Mouse (Mus musculus) heart, embryonic 12.5 days (tissue): ENCODE measurements at regions not wholly inside any gene's neighbourhood (a gene's known extent, or its start where the extent isn't known, plus 50 kb on each side); places are given as distances from the start of the nearest gene placed in this dataset.

Experiments
- ATAC-seq: fragments of 200-750 bp; cut with Nextera tagmentation; 2 replicates; pipeline ENCODE4 v1.8.0; 2017; ENCODE audit warnings: moderate TSS enrichment, moderate library complexity; ENCODE audit not compliant: insufficient number of reproducible peaks, low FRiP score
- H3K27ac ChIP-seq: fragments of 300-500 bp; sonication (generic); 2 replicates; pipeline ENCODE4 v1.5.1; 2016; ENCODE audit warnings: mild to moderate bottlenecking, moderate library complexity; ENCODE audit not compliant: poor library complexity, severe bottlenecking
- H3K27me3 ChIP-seq: fragments of 300-500 bp; sonication (generic); replicated peaks from 2 replicates; pipeline ENCODE4 v1.6.1; 2016; ENCODE audit warnings: mild to moderate bottlenecking, moderate library complexity
- H3K36me3 ChIP-seq: fragments of 300-500 bp; sonication (generic); 2 replicates; pipeline ENCODE4 v1.6.1; 2016; ENCODE audit warnings: mild to moderate bottlenecking, moderate library complexity
- H3K4me1 ChIP-seq: fragments of 300-500 bp; sonication (generic); replicated peaks from 2 replicates; pipeline ENCODE4 v1.6.1; 2016; ENCODE audit warnings: mild to moderate bottlenecking
- H3K4me2 ChIP-seq: fragments of 300-500 bp; sonication (generic); 2 replicates; pipeline ENCODE4 v1.6.1; 2016; ENCODE audit warnings: mild to moderate bottlenecking, moderate library complexity
- H3K4me3 ChIP-seq: fragments of 300-500 bp; sonication (generic); 2 replicates; pipeline ENCODE4 v1.5.1; 2016; ENCODE audit warnings: mild to moderate bottlenecking
- H3K9ac ChIP-seq: fragments of 300-500 bp; sonication (generic); 2 replicates; pipeline ENCODE4 v1.6.1; 2016; ENCODE audit warnings: mild to moderate bottlenecking, moderate library complexity
- H3K9me3 ChIP-seq: fragments of 300-500 bp; sonication (generic); replicated peaks from 2 replicates; pipeline ENCODE4 v1.6.1; 2016; ENCODE audit warnings: mild to moderate bottlenecking, moderate library complexity
- WGBS: fragments of 180-500 bp; shearing (Covaris S2); methylation state at CpG from one replicate; pipeline ENCODE4 v1.1.7; 2016; 5-methylcytosine and 5-hydroxymethylcytosine counted together

DNA sequence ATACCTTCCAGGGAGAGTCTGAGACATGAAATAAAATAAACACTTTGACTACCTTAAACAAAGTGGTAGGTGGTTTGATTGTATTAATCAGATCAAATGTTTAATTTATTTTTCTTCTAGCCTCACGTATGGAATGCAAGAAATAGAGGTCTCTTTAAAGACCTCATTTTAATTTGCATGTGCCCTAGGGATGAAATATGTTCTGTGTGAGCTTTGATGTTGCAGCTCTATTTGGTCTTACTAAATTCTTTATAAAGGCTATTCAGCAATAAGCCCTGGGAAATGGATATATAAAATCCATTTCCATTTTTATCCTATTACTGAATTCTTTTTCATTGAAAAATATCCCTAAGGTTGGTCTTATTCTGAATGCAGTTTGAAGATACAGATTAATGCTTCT, 422.7 kb downstream of the Fat4 start:
- Histone ChIP-seq H3K4me1 (no peaks in the 10 kb centered on the region), H3K27ac (no peak overlapping the region), H3K9ac (no peak overlapping the region), H3K9me3 (no peaks in the 10 kb centered on the region), H3K36me3 (no peaks in the 10 kb centered on the region), H3K4me2 (no peak overlapping the region), H3K4me3 (no peak overlapping the region), H3K27me3 (no peaks in the 10 kb centered on the region)
- WGBS: 79% methylated on average over 1 of the region's 1 CpGs
- no peak for ATAC-seq

DNA sequence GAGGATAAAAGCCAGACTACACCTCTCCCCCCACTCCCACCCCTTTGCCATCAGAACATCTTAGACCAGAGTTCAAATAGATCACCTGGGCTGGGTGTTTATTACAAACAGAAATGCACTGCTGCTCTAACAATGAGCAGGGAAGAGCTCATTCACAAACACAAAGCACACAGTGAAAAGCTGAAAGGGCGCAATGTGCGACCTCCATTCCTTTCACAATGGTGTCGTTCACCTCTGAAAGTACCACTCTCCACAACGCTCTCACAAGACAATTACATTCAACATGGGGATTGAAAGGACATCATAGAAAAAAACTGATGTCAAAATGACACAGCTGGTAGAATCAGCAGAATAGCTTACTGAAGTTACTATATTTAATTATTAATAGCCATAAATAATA, 426.8 kb downstream of the Fat4 start:
- Histone ChIP-seq H3K9me3 (no peaks in the 10 kb centered on the region), H3K4me3 (no peak overlapping the region), H3K4me2 (no peak overlapping the region), H3K27ac (no peak overlapping the region), H3K4me1 (no peaks in the 10 kb centered on the region), H3K9ac (no peak overlapping the region), H3K27me3 (no peaks in the 10 kb centered on the region), H3K36me3 (no peaks in the 10 kb centered on the region)
- no peak for ATAC-seq
- 82% methylated on average over 4 of the region's 4 CpGs for WGBS

DNA sequence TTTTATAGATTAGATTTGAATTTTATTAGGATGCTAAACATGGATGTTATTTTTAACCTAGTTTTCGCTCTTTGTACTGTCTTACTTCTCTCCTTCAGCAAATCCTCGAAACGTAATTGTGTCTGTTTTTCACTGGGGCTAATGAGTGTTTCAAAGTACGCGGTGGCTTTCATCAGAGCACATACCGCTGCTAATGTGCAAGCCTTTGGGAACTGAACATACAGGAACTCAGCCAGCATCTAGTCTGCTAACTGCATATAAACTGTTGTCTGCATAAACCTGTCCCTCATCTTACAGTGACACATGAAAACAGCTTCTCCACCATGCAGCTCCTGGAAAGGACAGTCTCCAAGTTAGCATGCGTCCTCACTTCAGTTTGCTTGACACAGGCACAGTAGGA, 434.1 kb downstream of the Fat4 start:
- Histone ChIP-seq H3K36me3 (no peaks in the 10 kb centered on the region), H3K4me1 (peaks cover 23% of the 10 kb centered on the region), H3K4me2 (no peak overlapping the region), H3K9ac (no peak overlapping the region), H3K27ac (no peak overlapping the region), H3K9me3 (no peaks in the 10 kb centered on the region), H3K4me3 (no peak overlapping the region), H3K27me3 (no peaks in the 10 kb centered on the region)
- no peak for ATAC-seq
- 61% methylated on average over 7 of the region's 7 CpGs for WGBS

DNA sequence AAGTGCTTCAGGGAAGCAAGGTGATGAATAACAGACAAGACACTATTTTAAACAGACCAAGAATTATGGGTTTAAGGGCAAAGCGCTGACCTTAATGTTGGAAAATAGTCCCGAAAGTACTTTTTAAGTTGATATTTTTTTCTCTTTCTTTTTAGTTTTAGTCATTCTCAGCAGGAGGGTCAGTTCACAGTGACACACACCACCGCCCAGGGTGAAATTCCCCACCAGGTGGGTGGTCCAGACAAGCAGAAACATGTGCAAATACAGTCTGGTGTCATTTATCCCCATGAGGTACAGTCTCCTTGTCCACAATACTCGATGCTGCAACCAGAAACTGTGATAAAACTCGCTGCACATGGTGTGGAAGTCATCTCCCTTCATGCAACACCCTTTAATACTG, 435.5 kb downstream of the Fat4 start:
- H3K9me3 ChIP-seq: no peaks in the 10 kb centered on the region
- H3K4me1 ChIP-seq: peaks cover 23% of the 10 kb centered on the region
- H3K27me3 ChIP-seq: no peaks in the 10 kb centered on the region
- no peak overlapping the region for H3K27ac ChIP-seq
- no peaks in the 10 kb centered on the region for H3K36me3 ChIP-seq
- no peak overlapping the region for H3K9ac ChIP-seq
- H3K4me2 ChIP-seq: no peak overlapping the region
- H3K4me3 ChIP-seq: no peak overlapping the region
- no peak for ATAC-seq
- 59% methylated on average over 5 of the region's 5 CpGs for WGBS

DNA sequence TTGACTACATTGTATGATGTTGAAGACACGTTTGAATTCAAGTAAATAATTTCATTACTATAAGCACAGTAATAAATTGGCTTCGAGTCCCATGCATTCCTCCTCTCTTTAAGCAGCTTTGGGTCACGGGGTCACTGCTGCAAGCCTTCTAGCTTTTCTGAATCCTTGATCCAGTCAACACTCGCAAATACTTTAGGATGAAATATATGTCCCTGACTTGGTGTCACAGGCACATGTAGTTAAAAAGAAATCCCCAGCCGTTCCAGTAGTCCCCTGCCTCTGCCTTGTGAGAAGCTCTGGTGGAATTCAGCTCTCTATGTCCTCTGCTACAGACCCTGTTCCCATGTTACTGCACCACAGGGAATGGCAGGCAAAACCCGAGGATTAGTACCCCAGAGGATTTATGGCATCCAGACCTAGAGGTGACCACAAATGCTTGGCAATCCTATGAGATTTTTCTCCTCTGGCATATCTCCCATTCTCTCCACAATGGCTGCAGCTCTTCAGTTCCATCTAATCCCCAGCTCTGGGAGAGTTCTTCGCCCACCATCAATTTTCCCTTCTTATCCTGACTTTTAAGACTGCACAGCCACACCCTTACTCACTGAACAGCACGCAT, 449.0 kb downstream of the Fat4 start:
- no peak for ATAC-seq
- no peak overlapping the region for H3K4me2 ChIP-seq
- 64% methylated on average over 8 of the region's 8 CpGs for WGBS

DNA sequence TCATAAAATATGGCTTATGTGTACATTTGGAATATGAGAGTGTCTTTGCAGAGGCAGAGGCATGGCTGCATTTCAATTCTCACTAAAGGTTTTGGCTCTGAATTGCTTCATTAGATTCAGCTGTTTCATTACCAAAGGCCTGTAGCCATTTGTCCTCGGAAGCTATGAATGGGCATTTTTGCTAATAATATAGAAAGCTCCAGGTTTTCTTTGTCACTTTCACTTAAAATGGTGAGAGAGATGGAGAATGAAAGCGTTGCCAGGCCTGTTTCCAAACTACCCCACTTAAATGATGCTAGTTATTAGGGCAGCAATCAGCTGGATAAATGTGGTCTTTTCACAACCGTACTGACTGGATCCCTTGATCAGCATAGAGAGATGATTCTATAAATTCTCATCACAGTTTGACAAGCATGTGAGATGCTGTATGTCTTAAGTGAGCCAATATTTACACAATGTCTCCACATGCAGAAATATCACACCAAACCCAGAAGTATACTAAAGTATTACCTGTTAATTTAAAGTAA, 454.5 kb downstream of the Fat4 start:
- no peak for ATAC-seq
- whole genome bisulfite sequencing: 83% methylated on average over 3 of the region's 3 CpGs

More for the DNA sequence above, 449.0 kb downstream of the Fat4 start:
- Histone ChIP-seq H3K36me3 (no peaks in the 10 kb centered on the region), H3K27ac (no peak overlapping the region), H3K4me3 (no peak overlapping the region), H3K4me1 (no peaks in the 10 kb centered on the region), H3K27me3 (no peaks in the 10 kb centered on the region), H3K9me3 (no peaks in the 10 kb centered on the region), H3K9ac (no peak overlapping the region)

DNA sequence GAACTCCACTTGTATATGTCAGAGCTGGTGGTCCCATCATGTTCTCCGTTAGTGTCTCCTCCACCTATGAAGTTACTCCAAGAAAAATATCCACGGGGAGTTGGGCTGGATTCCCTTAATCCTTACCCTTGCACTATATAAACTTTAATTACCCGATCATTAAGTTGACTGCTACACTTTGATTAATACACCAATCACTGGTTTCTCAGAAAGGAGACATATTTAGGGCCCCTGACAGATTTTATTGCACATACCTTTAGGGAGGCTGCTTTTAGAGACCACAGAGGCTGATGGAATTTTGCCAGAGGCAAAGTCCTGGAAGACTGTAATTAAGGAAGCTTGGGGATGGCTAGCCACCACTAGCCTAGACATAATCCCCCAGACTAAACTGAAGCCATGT, 457.3 kb downstream of the Fat4 start:
- no peak overlapping the region for H3K9ac ChIP-seq
- no peaks in the 10 kb centered on the region for H3K9me3 ChIP-seq
- H3K4me3 ChIP-seq: no peak overlapping the region
- H3K27ac ChIP-seq: no peak overlapping the region
- no peaks in the 10 kb centered on the region for H3K4me1 ChIP-seq
- no peaks in the 10 kb centered on the region for H3K27me3 ChIP-seq
- H3K4me2 ChIP-seq: no peak overlapping the region
- H3K36me3 ChIP-seq: no peaks in the 10 kb centered on the region
- ATAC-seq: no peak
- 73% methylated on average over 3 of the region's 3 CpGs for WGBS

More for the DNA sequence above, 454.5 kb downstream of the Fat4 start:
- H3K36me3 ChIP-seq: no peaks in the 10 kb centered on the region
- H3K9me3 ChIP-seq: no peaks in the 10 kb centered on the region
- H3K4me3 ChIP-seq: no peak overlapping the region
- H3K9ac ChIP-seq: no peak overlapping the region
- H3K27ac ChIP-seq: no peak overlapping the region
- no peak overlapping the region for H3K4me2 ChIP-seq
- H3K4me1 ChIP-seq: no peaks in the 10 kb centered on the region
- H3K27me3 ChIP-seq: no peaks in the 10 kb centered on the region

DNA sequence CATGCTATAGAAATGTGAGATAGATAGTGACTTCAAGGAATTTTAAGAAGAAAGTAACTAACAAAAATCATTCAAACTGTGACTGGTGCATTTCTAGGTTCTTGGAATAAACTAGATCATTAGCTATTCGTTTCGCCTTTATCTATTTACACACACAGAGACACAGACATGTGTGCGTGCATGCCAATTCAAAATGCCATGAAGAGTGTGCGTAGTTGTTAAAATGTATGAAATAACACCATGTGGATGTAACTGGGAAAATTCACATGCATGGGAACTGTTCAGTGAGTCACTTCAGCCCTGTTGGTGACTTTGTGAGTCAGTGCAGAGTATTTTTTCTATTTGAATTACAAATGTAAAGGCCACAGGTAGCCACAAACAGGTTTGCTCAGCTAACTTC, 460.8 kb downstream of the Fat4 start:
- H3K4me3 ChIP-seq: no peak overlapping the region
- H3K4me1 ChIP-seq: no peaks in the 10 kb centered on the region
- 94% methylated on average over 4 of the region's 4 CpGs for WGBS
- no peaks in the 10 kb centered on the region for H3K36me3 ChIP-seq
- no peak overlapping the region for H3K4me2 ChIP-seq
- no peak overlapping the region for H3K27ac ChIP-seq
- H3K9ac ChIP-seq: no peak overlapping the region
- ATAC-seq: no peak
- H3K27me3 ChIP-seq: no peaks in the 10 kb centered on the region
- H3K9me3 ChIP-seq: no peaks in the 10 kb centered on the region

DNA sequence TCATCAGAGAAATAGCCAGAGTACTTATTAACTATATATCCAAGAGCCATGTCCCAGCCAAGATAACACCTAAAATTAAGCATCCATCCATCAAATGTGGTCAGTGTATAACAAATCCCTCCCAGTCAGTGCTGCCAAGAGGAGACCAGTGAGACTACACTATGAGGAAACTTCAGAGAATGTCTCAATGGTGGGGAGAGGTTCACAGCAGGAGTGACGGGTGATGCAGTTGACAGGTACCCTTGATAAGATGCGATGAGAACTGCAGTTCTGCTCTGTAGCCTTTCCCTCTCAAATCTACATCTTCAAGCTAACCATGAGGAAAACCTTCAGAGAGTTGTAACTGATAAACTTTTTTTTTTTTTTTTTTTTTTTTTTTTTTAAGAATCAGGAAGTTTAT, 470.3 kb downstream of the Fat4 start:
- Histone ChIP-seq H3K4me2 (no peak overlapping the region), H3K27ac (no peak overlapping the region), H3K4me3 (no peak overlapping the region), H3K27me3 (no peaks in the 10 kb centered on the region), H3K9me3 (0 out of 2 replicates have a peak, but pooled peaks cover 2% of the 10 kb centered on the region), H3K36me3 (no peaks in the 10 kb centered on the region), H3K4me1 (no peaks in the 10 kb centered on the region), H3K9ac (no peak overlapping the region)
- 24% methylated on average over 2 of the region's 2 CpGs for WGBS
- peak; percentile 57; the same call in 1 of the 2 replicates for ATAC-seq

DNA sequence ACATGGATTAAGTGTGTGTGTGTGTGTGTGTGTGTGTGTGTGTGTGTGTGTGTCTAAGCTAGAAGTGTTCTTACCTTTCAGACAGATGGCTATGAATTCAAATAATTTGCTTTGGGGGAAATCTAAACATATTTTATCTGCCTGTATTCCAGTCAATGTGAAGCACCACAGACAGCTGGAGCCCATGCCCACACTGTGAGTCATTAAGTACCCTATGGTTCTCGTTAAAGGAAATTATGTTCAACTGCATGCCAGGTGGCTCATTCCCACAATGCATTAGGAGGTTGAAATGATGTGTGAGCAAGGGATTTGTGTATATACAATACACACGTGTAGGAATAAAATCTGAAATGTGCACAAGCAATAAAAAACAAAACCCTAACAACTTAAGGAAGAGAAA, 473.5 kb downstream of the Fat4 start:
- Histone ChIP-seq H3K27ac (no peak overlapping the region), H3K4me1 (no peaks in the 10 kb centered on the region), H3K9me3 (0 out of 2 replicates have a peak, but pooled peaks cover 2% of the 10 kb centered on the region), H3K27me3 (no peaks in the 10 kb centered on the region), H3K4me2 (no peak overlapping the region), H3K4me3 (no peak overlapping the region), H3K9ac (no peak overlapping the region), H3K36me3 (no peaks in the 10 kb centered on the region)
- 66% methylated on average over 2 of the region's 2 CpGs for WGBS
- no peak for ATAC-seq

DNA sequence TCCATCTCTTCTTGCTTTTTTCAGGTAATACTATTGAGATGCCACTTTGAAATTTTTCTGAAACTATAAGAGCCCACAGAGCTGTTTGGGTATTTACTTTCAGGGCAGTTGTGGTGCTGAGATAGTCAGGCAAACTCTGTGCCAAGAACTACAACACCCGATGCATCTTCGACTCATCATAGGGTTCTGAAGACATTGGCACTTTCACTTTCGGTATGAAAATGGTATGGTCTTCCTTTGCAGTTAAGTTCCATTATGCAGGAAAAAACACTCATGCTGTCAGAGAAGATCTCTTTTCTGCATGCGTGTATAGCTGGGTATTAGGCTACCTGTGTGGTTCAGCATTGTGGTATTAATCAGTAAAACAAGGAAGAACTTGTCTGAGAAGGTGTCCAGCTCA, 484.2 kb downstream of the Fat4 start:
- no peak for ATAC-seq
- no peaks in the 10 kb centered on the region for H3K27me3 ChIP-seq
- WGBS: 83% methylated on average over 4 of the region's 4 CpGs
- H3K4me3 ChIP-seq: no peak overlapping the region
- no peak overlapping the region for H3K9ac ChIP-seq
- H3K4me2 ChIP-seq: no peak overlapping the region
- H3K4me1 ChIP-seq: no peaks in the 10 kb centered on the region
- H3K9me3 ChIP-seq: no peaks in the 10 kb centered on the region
- no peaks in the 10 kb centered on the region for H3K36me3 ChIP-seq
- no peak overlapping the region for H3K27ac ChIP-seq

DNA sequence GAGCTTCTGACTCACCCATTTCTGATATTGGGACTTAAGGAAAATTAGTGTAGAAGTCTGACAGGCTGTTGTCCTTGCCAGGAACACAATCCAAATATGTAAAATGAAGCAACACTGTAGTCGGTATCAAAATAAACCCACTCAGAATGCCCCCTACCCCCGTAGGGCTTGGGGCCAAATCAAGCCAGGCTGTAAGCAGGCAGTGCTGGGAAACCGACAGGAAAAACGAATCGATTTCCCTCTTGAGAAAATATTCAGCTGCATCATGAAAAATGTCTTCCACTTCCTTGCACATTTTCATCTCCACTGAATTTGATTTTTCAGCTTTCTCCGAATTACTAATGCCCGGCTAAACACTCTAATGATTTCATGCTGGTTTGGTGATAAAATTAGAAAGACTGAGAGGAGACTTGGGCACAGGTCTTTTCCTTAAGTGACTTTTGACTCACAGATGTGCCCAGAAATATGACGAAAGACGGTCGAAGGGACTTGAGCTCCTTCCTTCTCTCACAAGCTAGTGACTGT, 485.7 kb downstream of the Fat4 start:
- no peak for ATAC-seq
- 82% methylated on average over 10 of the region's 10 CpGs for WGBS
- no peak overlapping the region for H3K27ac ChIP-seq
- H3K4me3 ChIP-seq: no peak overlapping the region
- no peaks in the 10 kb centered on the region for H3K36me3 ChIP-seq
- no peak overlapping the region for H3K4me2 ChIP-seq
- H3K9ac ChIP-seq: no peak overlapping the region
- H3K27me3 ChIP-seq: no peaks in the 10 kb centered on the region
- no peaks in the 10 kb centered on the region for H3K4me1 ChIP-seq
- no peaks in the 10 kb centered on the region for H3K9me3 ChIP-seq
